Mouse (Mus musculus) lung, embryonic 16.5 days (tissue): Measurements from ENCODE around the gene Rnf26. TPM values are rescaled to one million over a fixed set of nuclear protein-coding genes. Genes with fewer than 3 reads are reported as not detected.

ENCODE experiments used
- ATAC-seq: fragments of 200-750 bp; cut with Nextera tagmentation; 2 replicates; pipeline ENCODE4 v1.8.0; 2017; ENCODE audit warnings: low read depth, mild to moderate bottlenecking, moderate library complexity
- H3K27ac ChIP-seq: fragments of 300-500 bp; sonication (generic); 2 replicates; pipeline ENCODE4 v1.5.1; 2014; ENCODE audit warnings: mild to moderate bottlenecking, control low read depth, low read length
- H3K27me3 ChIP-seq: fragments of 300-500 bp; sonication (generic); 2 replicates; pipeline ENCODE4 v1.6.1; 2014; ENCODE audit warnings: low read depth, low read length, mixed read lengths; ENCODE audit not compliant: control insufficient read depth, insufficient read depth
- H3K36me3 ChIP-seq: fragments of 300-500 bp; sonication (generic); 2 replicates; pipeline ENCODE4 v1.6.1; 2014; ENCODE audit warnings: low read length; ENCODE audit not compliant: control insufficient read depth, insufficient read depth
- H3K4me1 ChIP-seq: fragments of 300-500 bp; sonication (generic); replicated peaks from 2 replicates; pipeline ENCODE4 v1.6.1; 2014; ENCODE audit warnings: low read length, mixed read lengths; ENCODE audit not compliant: control insufficient read depth, insufficient read depth
- H3K4me2 ChIP-seq: fragments of 300-500 bp; sonication (generic); 2 replicates; pipeline ENCODE4 v1.6.1; 2014; ENCODE audit warnings: low read depth, low read length, control low read depth
- H3K4me3 ChIP-seq: fragments of 300-500 bp; sonication (generic); 2 replicates; pipeline ENCODE4 v1.5.1; 2014; ENCODE audit warnings: mild to moderate bottlenecking, low read length, control low read depth
- H3K9ac ChIP-seq: fragments of 300-500 bp; sonication (generic); 2 replicates; pipeline ENCODE4 v1.6.1; 2014; ENCODE audit warnings: low read length, control low read depth
- H3K9me3 ChIP-seq: fragments of 300-500 bp; sonication (generic); 2 replicates; pipeline ENCODE4 v1.6.1; 2016; ENCODE audit warnings: low read length; ENCODE audit not compliant: control insufficient read depth
- WGBS: fragments of 180-500 bp; shearing (Covaris S2); extraction: QIAGEN DNeasy Blood & Tissue Kit; methylation state at CpG from one replicate; pipeline ENCODE4 v1.1.7; 2014; 5-methylcytosine and 5-hydroxymethylcytosine counted together
- polyA plus RNA-seq: library from polyadenylated mRNA; unstranded; fragments of >200 nt; fragmentation: Nextera tagmentation; extraction: Ambion mirVana; gene quantifications from 2 replicates; pipeline ENCODE4 v1.2.1, GENCODE M21; 2015

Rnf26 gene
- polyA plus RNA-seq, 1 experiment from 2014 or later: 63.8 TPM

DNA sequence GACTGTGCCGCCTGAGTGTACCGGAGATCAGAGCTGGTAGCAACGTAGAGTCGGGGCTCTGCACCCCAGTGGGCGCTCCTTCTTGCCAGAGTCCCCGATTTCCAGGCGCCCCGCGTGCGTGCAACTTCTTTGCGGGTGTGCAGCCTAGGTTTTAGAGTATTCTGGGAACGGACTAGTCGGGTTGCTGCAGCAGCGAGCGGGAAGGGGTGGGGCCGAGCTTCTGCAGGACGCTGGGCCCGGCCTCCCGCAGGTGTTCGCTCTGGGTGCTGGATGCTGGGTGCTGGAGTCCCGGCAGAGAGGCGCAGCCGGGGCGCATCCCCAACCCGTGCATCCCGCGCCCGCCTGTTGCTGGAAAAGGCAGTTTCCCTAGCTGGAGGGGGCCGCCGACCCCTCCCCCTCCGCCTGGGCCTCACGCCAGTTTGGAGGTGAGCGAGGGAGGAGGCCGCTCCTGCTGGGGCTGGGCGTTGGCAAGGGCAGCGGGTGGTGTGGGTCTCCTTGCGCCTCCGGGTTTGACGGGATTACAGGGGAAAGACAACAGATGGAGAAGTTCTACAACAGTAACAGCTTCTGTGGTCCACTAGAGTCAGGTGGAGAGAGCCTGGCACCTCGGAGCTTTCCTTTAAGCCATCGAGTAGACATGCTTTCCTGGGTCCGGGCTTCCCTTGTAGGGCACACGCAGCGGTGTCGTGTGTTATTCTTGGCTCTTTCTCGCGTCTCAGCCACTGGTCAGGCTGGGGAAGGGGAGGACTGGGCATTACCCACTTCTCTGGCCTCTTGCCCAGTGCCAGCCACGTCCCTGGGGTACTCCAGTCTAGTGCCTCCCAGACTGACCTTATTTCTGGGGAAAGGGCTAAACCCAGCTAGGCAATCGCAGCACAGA is 21.8 kb upstream of the Rnf26 start:
- ATAC-seq: peak; percentile 6; the same call in 1 of the 2 replicates
- Histone ChIP-seq H3K4me3 (peak overlapping the region; percentile 68), H3K4me2 (peak overlapping the region; percentile 76), H3K9me3 (no peaks in the 10 kb centered on the region), H3K36me3 (no peaks in the 10 kb centered on the region), H3K9ac (peak overlapping the region; percentile 72), H3K27ac (peak overlapping the region; percentile 93), H3K27me3 (peaks cover 7% of the 10 kb centered on the region), H3K4me1 (peaks cover 41% of the 10 kb centered on the region)
- under 1% methylated on average over 44 of the region's 49 CpGs for WGBS

DNA sequence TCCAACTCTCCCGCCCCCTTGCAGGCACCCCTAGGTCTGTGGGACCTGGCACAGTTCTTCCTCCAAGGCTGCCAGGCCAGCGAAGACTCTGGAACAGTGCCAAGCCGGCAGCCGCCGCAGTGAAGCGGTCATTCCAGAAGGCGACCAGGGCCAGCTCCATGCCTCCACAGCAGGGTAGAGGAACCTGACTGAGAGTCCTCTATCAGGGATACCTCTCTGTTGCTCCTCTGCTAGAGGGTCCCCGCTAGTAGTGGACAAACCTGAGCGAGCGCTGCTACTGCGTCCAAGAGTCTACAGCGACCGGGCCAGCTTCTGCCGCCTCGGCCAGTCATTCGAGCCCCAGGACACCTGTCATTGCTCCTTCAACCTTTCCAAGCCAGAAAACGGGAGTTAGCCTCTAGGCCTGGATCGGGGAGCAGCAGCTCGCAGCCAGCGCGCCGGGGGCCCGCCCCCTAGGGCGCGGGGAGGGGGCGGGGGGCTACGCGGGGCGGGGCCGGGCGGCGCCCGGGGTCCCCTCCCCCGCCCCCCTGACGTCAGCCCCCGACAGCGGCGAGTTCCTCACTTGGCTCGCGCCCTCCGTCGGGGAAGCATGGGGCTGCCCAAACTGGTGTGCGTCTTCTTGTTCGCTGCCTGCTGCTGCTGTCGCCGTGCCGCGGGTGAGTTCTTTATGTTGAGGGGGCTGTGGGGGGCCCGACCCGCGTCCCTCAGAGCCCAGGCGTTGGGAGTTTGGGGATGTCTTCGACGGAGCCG is 21.0 kb upstream of the Rnf26 start, which contains the start of gene Mcam:
Gene Mcam, plus strand, starts transcription at position 369 of the 750 bp plus-strand sequence.
- Histone ChIP-seq H3K4me1 (peaks cover 45% of the 10 kb centered on the region), H3K9ac (peak within 1 kb of the TSS; percentile 72), H3K9me3 (no peaks in the 10 kb centered on the region), H3K27ac (peak within 1 kb of the TSS; percentile 93), H3K36me3 (no peaks in the 10 kb centered on the region), H3K4me2 (peak within 1 kb of the TSS; percentile 76), H3K4me3 (peak within 1 kb of the TSS; percentile 68), H3K27me3 (peaks cover 7% of the 10 kb centered on the region)
- WGBS: under 1% methylated on average over 44 of the region's 55 CpGs
- ATAC-seq: peak; percentile 27

DNA sequence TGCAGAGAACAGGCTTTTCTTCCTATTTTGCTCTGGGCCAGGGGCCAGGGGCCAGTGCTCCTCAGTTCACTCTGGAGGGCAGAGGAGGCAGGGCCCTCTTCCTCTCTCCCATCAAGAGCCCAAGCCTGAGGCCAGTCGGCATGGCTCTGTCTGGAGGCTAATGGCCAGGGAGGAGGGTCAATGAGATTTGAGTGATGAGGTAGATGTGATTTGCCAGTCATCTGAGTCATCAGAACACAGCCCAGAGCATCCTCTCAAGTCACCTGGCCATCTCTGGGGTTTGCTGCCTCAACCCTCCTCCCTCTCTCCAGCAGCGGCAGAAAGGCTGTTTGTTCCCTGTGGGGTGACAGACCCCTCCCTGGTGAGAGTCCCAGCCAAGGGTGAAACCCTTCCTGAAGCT is 20.0 kb upstream of the Rnf26 start:
- Histone ChIP-seq H3K27me3 (peaks cover 7% of the 10 kb centered on the region), H3K4me1 (peaks cover 52% of the 10 kb centered on the region), H3K9me3 (no peaks in the 10 kb centered on the region), H3K27ac (peak overlapping the region; percentile 93), H3K4me2 (peak overlapping the region; percentile 76), H3K36me3 (no peaks in the 10 kb centered on the region), H3K9ac (peak overlapping the region; percentile 72), H3K4me3 (peak overlapping the region; percentile 68)
- WGBS: 10% methylated on average over 2 of the region's 2 CpGs
- no peak for ATAC-seq

DNA sequence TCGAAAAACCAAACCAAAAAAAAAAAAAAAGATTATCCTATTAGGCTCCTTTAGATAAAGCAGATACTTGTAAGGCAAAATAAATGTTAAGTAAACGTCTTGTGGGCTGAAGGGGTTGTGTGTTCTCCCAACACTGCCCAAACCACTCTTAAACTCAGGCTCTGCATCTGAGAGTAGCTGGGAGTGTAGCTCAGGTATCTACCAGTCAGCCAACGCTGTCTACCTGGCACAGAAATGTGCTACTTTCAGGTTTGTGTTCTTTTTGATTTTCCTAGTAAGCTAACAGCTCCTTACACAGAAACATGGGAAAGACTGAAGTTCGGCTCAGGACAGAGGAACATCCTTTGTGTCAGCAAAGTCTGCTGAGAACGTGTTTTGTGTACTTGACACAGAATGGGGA is 18.9 kb upstream of the Rnf26 start:
- no peak overlapping the region for H3K4me3 ChIP-seq
- H3K4me1 ChIP-seq: peaks cover 58% of the 10 kb centered on the region
- peak overlapping the region; percentile 93 for H3K27ac ChIP-seq
- H3K27me3 ChIP-seq: peaks cover 7% of the 10 kb centered on the region
- H3K9ac ChIP-seq: no peak overlapping the region
- H3K9me3 ChIP-seq: no peaks in the 10 kb centered on the region
- 38% methylated on average over 5 of the region's 5 CpGs for WGBS
- no peaks in the 10 kb centered on the region for H3K36me3 ChIP-seq
- ATAC-seq: no peak
- H3K4me2 ChIP-seq: no peak overlapping the region

DNA sequence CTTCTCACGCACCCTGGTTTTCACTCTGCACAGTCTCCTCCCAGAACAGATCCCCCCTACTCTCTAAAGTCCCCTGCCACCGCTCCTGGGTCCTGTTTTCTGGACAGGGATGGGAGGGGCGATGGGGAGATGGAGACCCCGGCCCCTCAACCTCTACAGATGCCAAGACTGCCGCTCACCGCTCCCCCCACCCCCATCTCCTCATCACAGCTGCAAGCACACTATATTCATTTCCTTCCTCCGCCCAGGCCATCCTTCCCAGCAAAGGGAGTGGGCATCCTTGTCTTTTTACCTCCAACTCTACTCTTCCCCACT is 17.9 kb upstream of the Rnf26 start:
- peak overlapping the region; percentile 82 for H3K4me2 ChIP-seq
- peaks cover 7% of the 10 kb centered on the region for H3K27me3 ChIP-seq
- H3K4me3 ChIP-seq: peak overlapping the region; percentile 19; the same call in 1 of the 2 replicates
- no peaks in the 10 kb centered on the region for H3K9me3 ChIP-seq
- WGBS: 41% methylated on average over 7 of the region's 7 CpGs
- H3K4me1 ChIP-seq: peaks cover 56% of the 10 kb centered on the region
- H3K9ac ChIP-seq: peak overlapping the region; percentile 31; the same call in 1 of the 2 replicates
- no peaks in the 10 kb centered on the region for H3K36me3 ChIP-seq
- ATAC-seq: no peak
- H3K27ac ChIP-seq: peak overlapping the region; percentile 93

DNA sequence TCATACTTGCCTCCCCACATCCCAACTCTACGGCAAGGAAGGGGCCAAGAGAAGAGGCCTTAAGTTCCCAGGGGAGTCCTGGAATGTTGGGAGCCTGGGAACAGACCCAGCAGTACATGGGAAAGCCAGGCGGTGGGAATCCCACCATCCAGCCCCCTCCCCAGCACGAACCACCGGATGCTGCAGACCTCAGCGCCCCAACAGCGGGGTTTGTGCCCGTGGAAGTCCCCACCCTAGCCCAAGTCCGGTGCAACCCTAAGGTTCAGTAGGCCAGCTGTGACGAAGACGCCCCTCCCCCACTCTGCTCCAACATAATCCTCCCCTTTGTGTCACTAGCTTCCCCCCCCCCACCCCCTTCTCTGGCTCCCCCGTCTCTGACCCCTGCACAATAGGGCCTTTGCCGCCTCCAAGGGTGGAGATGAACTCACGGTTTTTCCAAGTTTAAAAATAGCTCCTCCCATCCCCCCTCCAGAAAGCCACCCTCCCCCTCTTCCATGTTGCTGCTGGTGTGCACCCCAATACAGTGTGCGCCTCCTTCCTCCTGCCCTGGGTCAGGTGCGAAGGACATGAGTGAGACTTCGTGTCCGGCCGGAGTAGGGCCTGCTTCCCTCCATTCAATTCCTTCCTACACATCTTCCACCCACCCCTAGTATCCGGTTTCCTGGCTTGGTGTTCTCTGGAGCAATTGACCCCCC is 17.4 kb upstream of the Rnf26 start:
- peak overlapping the region; percentile 70 for H3K9ac ChIP-seq
- no peaks in the 10 kb centered on the region for H3K9me3 ChIP-seq
- H3K4me1 ChIP-seq: peaks cover 53% of the 10 kb centered on the region
- peaks cover 7% of the 10 kb centered on the region for H3K27me3 ChIP-seq
- H3K4me2 ChIP-seq: peak overlapping the region; percentile 82
- peak overlapping the region; percentile 93 for H3K27ac ChIP-seq
- no peaks in the 10 kb centered on the region for H3K36me3 ChIP-seq
- ATAC-seq: peak; percentile 45
- peak overlapping the region; percentile 50 for H3K4me3 ChIP-seq
- WGBS: 22% methylated on average over 19 of the region's 19 CpGs

DNA sequence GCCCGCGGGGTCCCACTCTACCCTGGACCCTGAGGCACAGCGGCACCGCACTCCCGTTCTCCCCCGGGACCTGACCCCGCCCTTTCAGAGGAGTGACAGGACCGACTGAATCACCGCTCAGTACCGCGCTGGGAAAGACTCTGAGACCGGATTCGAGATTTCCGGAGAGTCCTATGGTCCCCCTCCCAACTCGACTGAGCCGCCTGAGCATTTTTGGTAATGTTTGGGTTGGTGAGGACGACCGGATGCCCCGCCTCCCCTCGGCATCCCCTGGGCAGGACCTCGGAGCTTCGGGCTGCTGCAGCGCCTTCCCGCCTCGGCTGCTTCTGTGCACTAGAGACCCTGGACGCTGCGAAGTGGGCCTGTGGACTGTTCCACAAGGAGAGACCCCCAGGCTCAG is 16.7 kb upstream of the Rnf26 start:
- H3K9ac ChIP-seq: peak overlapping the region; percentile 70
- H3K4me1 ChIP-seq: peaks cover 52% of the 10 kb centered on the region
- peak; percentile 74 for ATAC-seq

DNA sequence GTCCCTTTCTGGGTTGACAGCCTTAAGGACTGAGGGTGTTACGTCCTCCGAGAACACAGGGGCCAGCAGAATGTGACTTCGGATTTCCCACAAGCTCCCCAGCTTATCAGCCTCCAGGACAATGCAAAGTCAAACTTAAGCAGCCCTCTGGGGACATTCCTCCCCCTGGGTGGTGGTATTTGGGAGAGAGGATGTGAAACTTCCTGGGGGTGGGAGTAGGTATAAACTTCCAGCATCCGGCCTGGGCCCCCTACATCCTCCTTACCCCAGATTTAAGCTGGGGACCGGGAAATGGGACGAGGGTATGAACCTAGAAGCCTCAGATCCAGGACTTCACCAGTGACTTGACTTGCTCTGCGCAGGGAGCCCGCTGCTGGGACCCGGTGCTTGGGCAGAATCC is 16.3 kb upstream of the Rnf26 start:
- peaks cover 7% of the 10 kb centered on the region for H3K27me3 ChIP-seq
- ATAC-seq: peak; percentile 20
- peaks cover 51% of the 10 kb centered on the region for H3K4me1 ChIP-seq
- H3K4me2 ChIP-seq: peak overlapping the region; percentile 82
- H3K9ac ChIP-seq: peak overlapping the region; percentile 70
- no peaks in the 10 kb centered on the region for H3K36me3 ChIP-seq
- WGBS: 2% methylated on average over 9 of the region's 9 CpGs
- H3K27ac ChIP-seq: peak overlapping the region; percentile 93
- H3K4me3 ChIP-seq: peak overlapping the region; percentile 50
- no peaks in the 10 kb centered on the region for H3K9me3 ChIP-seq

More for the DNA sequence above, 16.7 kb upstream of the Rnf26 start:
- Histone ChIP-seq H3K27me3 (peaks cover 7% of the 10 kb centered on the region), H3K4me2 (peak overlapping the region; percentile 82), H3K27ac (peak overlapping the region; percentile 93), H3K4me3 (peak overlapping the region; percentile 50), H3K36me3 (no peaks in the 10 kb centered on the region), H3K9me3 (no peaks in the 10 kb centered on the region)
- WGBS: under 1% methylated on average over 27 of the region's 27 CpGs
